Mouse (Mus musculus): ENCODE measurements around the gene Itpr3. TPM values are rescaled to one million over a fixed set of nuclear protein-coding genes. Genes with fewer than 3 reads are reported as not detected.

Gene Itpr3
- polyA plus RNA-seq, 1 experiment from 2014 or later: 3.1 TPM

GRCm38 (mm10) chr17:27051514-27051913 lies 5.6 kb upstream of the Itpr3 start:
- Histone ChIP-seq H3K27ac (ENCODE audit: poor library complexity, severe bottlenecking) (peak overlapping the region; percentile 23; the same call in 1 of the 2 replicates), H3K9ac (peak overlapping the region; percentile 4; the same call in 1 of the 2 replicates), H3K36me3 (no peaks in the 10 kb centered on the region), H3K4me1 (replicated peaks) (peaks cover 25% of the 10 kb centered on the region), H3K9me3 (replicated peaks) (peaks cover 4% of the 10 kb centered on the region), H3K4me3 (no peak overlapping the region), H3K27me3 (replicated peaks) (no peaks in the 10 kb centered on the region), H3K4me2 (peak overlapping the region; percentile 50)
- peak; percentile 48; the same call in 1 of the 2 replicates for ATAC-seq (ENCODE audit: insufficient number of reproducible peaks, low FRiP score)
- 30% methylated on average over 11 of the region's 11 CpGs for WGBS

DNA sequence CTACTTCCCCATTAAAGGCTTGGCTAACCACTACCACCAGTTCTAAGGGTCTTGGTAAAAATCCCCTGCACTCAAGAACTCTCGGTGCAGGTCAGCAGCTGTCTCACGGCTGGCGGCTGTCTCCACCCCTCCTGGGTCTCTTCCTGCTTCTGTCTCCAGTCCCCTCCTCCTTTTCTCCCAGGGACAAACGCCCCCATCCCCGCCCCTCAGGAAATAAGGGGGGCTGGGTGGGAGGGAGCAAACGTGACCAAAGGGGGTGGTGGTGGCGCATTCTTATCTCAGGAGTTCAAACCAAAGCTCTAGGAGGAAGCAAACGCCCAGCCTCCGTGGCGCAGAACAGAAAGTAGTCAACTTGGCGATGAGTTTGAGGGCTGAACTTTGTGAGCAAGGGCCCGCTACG lies 934 bp upstream of the Itpr3 start:
- Histone ChIP-seq H3K9ac (peak overlapping the region; percentile 18; the same call in 1 of the 2 replicates), H3K4me2 (peak overlapping the region; percentile 96), H3K4me3 (peak overlapping the region; percentile 58), H3K27me3 (replicated peaks) (peaks cover 16% of the 10 kb centered on the region; the same call in 1 of the 2 replicates), H3K4me1 (replicated peaks) (peaks cover 34% of the 10 kb centered on the region), H3K27ac (ENCODE audit: poor library complexity, severe bottlenecking) (peak overlapping the region; percentile 83), H3K36me3 (no peaks in the 10 kb centered on the region), H3K9me3 (replicated peaks) (no peaks in the 10 kb centered on the region)
- 0% methylated on average over 13 of the region's 13 CpGs for WGBS
- ATAC-seq (ENCODE audit: insufficient number of reproducible peaks, low FRiP score): peak; percentile 77

GRCm38 (mm10) chr17:27057517-27058055 lies 482 bp downstream of the Itpr3 start:
- H3K27ac ChIP-seq (ENCODE audit: poor library complexity, severe bottlenecking): no peak overlapping the region
- no peak for ATAC-seq (ENCODE audit: insufficient number of reproducible peaks, low FRiP score)

DNA sequence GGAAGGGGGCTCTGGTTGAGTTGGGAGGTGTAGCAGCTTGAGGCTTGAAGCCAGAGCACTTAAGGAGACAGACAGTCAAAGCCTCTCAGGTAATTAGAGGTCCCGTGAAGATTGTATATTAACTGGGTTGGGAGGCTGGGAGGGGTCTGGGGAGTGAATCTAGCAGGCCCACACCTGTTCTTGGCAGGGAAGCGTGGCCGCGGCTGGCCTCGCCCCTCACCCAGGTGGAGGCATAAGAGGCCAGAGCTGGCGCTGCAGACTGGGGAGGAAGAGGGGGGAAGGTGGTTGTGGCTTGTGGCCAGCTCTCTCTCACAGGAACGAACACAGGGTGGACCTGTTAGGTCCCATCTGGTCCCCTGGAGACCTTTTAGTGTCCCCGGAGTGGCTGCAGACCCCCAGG lies 3.6 kb downstream of the Itpr3 start:
- Histone ChIP-seq H3K4me1 (replicated peaks) (peaks cover 42% of the 10 kb centered on the region), H3K9ac (no peak overlapping the region), H3K27me3 (replicated peaks) (peaks cover 16% of the 10 kb centered on the region; the same call in 1 of the 2 replicates), H3K9me3 (replicated peaks) (peaks cover 3% of the 10 kb centered on the region; the same call in 1 of the 2 replicates), H3K4me3 (no peak overlapping the region), H3K4me2 (no peak overlapping the region), H3K36me3 (no peaks in the 10 kb centered on the region), H3K27ac (ENCODE audit: poor library complexity, severe bottlenecking) (no peak overlapping the region)
- no peak for ATAC-seq (ENCODE audit: insufficient number of reproducible peaks, low FRiP score)
- 77% methylated on average over 8 of the region's 8 CpGs for WGBS

More at GRCm38 (mm10) chr17:27057517-27058055, 482 bp downstream of the Itpr3 start:
- Histone ChIP-seq H3K4me1 (replicated peaks) (peaks cover 25% of the 10 kb centered on the region), H3K9me3 (replicated peaks) (peaks cover 3% of the 10 kb centered on the region; the same call in 1 of the 2 replicates), H3K9ac (peak overlapping the region; percentile 81), H3K27me3 (replicated peaks) (peaks cover 16% of the 10 kb centered on the region; the same call in 1 of the 2 replicates), H3K36me3 (no peaks in the 10 kb centered on the region), H3K4me3 (peak overlapping the region; percentile 58), H3K4me2 (peak overlapping the region; percentile 96)
- 2% methylated on average over 24 of the region's 24 CpGs for WGBS

GRCm38 (mm10) chr17:27061727-27062126 lies 4.6 kb downstream of the Itpr3 start:
- Histone ChIP-seq H3K4me1 (replicated peaks) (peaks cover 50% of the 10 kb centered on the region), H3K9ac (no peak overlapping the region), H3K27me3 (replicated peaks) (peaks cover 16% of the 10 kb centered on the region; the same call in 1 of the 2 replicates), H3K36me3 (no peaks in the 10 kb centered on the region), H3K4me3 (no peak overlapping the region), H3K9me3 (replicated peaks) (peaks cover 3% of the 10 kb centered on the region; the same call in 1 of the 2 replicates), H3K4me2 (no peak overlapping the region), H3K27ac (ENCODE audit: poor library complexity, severe bottlenecking) (no peak overlapping the region)
- ATAC-seq (ENCODE audit: insufficient number of reproducible peaks, low FRiP score): no peak
- WGBS: 88% methylated on average over 3 of the region's 3 CpGs

- Histone ChIP-seq H3K4me1 (replicated peaks) (peaks cover 47% of the 10 kb centered on the region), H3K9me3 (replicated peaks) (peaks cover 3% of the 10 kb centered on the region; the same call in 1 of the 2 replicates), H3K36me3 (no peaks in the 10 kb centered on the region), H3K4me2 (no peak overlapping the region), H3K27me3 (replicated peaks) (peaks cover 16% of the 10 kb centered on the region; the same call in 1 of the 2 replicates), H3K9ac (no peak overlapping the region), H3K4me3 (no peak overlapping the region), H3K27ac (ENCODE audit: poor library complexity, severe bottlenecking) (no peak overlapping the region)
- WGBS: 83% methylated on average over 7 of the region's 7 CpGs
- ATAC-seq (ENCODE audit: insufficient number of reproducible peaks, low FRiP score): no peak
These were observed 5.6 kb downstream of the Itpr3 start for GRCm38 (mm10) chr17:27062684-27063083.

DNA sequence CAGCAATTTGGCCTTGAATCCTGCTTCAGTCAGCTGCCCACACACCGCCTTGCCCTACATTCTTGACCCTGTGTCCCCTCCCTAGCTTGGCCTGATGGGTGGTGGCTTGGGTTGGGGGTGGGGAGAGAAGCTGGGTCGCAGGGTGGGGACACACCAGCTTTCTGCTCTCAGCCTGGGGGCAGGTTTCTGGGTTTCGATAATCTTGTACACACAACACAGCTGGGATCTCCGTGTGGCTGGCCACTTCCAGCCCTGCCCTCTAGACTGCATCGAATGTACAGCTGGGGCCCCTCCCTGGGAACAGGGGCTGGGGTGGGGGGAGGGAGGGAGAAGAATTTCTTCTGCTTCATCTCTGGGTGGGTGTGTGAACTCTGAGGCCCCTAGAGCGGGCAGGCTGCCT lies 6.6 kb downstream of the Itpr3 start:
- H3K4me3 ChIP-seq: no peak overlapping the region
- ATAC-seq (ENCODE audit: insufficient number of reproducible peaks, low FRiP score): peak; percentile 49; the same call in 1 of the 2 replicates
- H3K36me3 ChIP-seq: no peaks in the 10 kb centered on the region
- peaks cover 37% of the 10 kb centered on the region for H3K4me1 ChIP-seq (replicated peaks)
- H3K27me3 ChIP-seq (replicated peaks): peaks cover 9% of the 10 kb centered on the region; the same call in 1 of the 2 replicates
- H3K9me3 ChIP-seq (replicated peaks): peaks cover 3% of the 10 kb centered on the region; the same call in 1 of the 2 replicates
- 0 out of 2 replicates have a peak overlapping the region, but pooled peaks have one; percentile 25 for H3K9ac ChIP-seq
- H3K27ac ChIP-seq (ENCODE audit: poor library complexity, severe bottlenecking): no peak overlapping the region
- no peak overlapping the region; the same call in 1 of the 2 replicates for H3K4me2 ChIP-seq
- WGBS: 33% methylated on average over 6 of the region's 6 CpGs

GRCm38 (mm10) chr17:27064195-27064594 lies 7.1 kb downstream of the Itpr3 start:
- WGBS: 57% methylated on average over 2 of the region's 2 CpGs
- H3K27ac ChIP-seq (ENCODE audit: poor library complexity, severe bottlenecking): no peak overlapping the region
- ATAC-seq (ENCODE audit: insufficient number of reproducible peaks, low FRiP score): no peak
- no peak overlapping the region for H3K4me3 ChIP-seq
- H3K9me3 ChIP-seq (replicated peaks): peaks cover 3% of the 10 kb centered on the region; the same call in 1 of the 2 replicates
- 0 out of 2 replicates have a peak overlapping the region, but pooled peaks have one; percentile 25 for H3K9ac ChIP-seq
- peaks cover 32% of the 10 kb centered on the region for H3K4me1 ChIP-seq (replicated peaks)
- peaks cover 5% of the 10 kb centered on the region; the same call in 1 of the 2 replicates for H3K27me3 ChIP-seq (replicated peaks)
- no peaks in the 10 kb centered on the region for H3K36me3 ChIP-seq
- H3K4me2 ChIP-seq: no peak overlapping the region

GRCm38 (mm10) chr17:27066065-27066464 lies 9.0 kb downstream of the Itpr3 start:
- H3K4me2 ChIP-seq: no peak overlapping the region
- H3K4me3 ChIP-seq: no peak overlapping the region
- peaks cover 36% of the 10 kb centered on the region for H3K4me1 ChIP-seq (replicated peaks)
- no peak overlapping the region for H3K27ac ChIP-seq (ENCODE audit: poor library complexity, severe bottlenecking)
- H3K9me3 ChIP-seq (replicated peaks): peaks cover 3% of the 10 kb centered on the region; the same call in 1 of the 2 replicates
- WGBS: 30% methylated on average over 7 of the region's 7 CpGs
- H3K27me3 ChIP-seq (replicated peaks): no peaks in the 10 kb centered on the region
- ATAC-seq (ENCODE audit: insufficient number of reproducible peaks, low FRiP score): no peak
- no peaks in the 10 kb centered on the region for H3K36me3 ChIP-seq
- no peak overlapping the region for H3K9ac ChIP-seq

DNA sequence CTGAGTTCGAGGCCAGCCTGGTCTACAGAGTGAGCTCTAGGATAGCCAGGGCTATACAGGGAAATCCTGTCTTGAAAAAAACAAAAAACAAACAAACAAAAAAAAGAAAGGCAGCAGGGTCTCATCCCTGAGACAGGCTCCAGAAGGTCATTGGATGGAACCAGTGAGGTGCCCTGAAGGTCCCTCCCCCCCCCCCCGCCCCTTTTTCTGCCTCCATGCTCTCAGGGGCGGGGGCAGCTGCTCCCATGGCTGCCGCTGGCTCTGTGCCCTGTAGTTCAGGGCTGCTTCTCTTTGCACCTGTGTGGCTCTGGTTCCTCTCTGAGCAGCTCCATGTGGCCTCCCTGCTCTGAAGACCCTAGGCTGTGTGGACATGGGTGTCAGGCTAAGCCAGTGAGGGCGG lies 12.0 kb downstream of the Itpr3 start:
- 73% methylated on average over 5 of the region's 5 CpGs for WGBS
- Histone ChIP-seq H3K27ac (ENCODE audit: poor library complexity, severe bottlenecking) (no peak overlapping the region), H3K27me3 (replicated peaks) (no peaks in the 10 kb centered on the region), H3K4me3 (no peak overlapping the region), H3K4me1 (replicated peaks) (peaks cover 26% of the 10 kb centered on the region), H3K9me3 (replicated peaks) (no peaks in the 10 kb centered on the region), H3K4me2 (no peak overlapping the region), H3K36me3 (no peaks in the 10 kb centered on the region), H3K9ac (no peak overlapping the region)
- no peak for ATAC-seq (ENCODE audit: insufficient number of reproducible peaks, low FRiP score)

GRCm38 (mm10) chr17:27070913-27071312 lies 13.8 kb downstream of the Itpr3 start:
- Histone ChIP-seq H3K36me3 (no peaks in the 10 kb centered on the region), H3K27ac (ENCODE audit: poor library complexity, severe bottlenecking) (no peak overlapping the region), H3K4me1 (replicated peaks) (peaks cover 33% of the 10 kb centered on the region), H3K27me3 (replicated peaks) (no peaks in the 10 kb centered on the region), H3K4me2 (no peak overlapping the region), H3K9me3 (replicated peaks) (no peaks in the 10 kb centered on the region), H3K9ac (no peak overlapping the region), H3K4me3 (no peak overlapping the region)
- no peak for ATAC-seq (ENCODE audit: insufficient number of reproducible peaks, low FRiP score)
- 85% methylated on average over 7 of the region's 7 CpGs for WGBS

All from heart, embryonic 12.5 days (tissue).